Mouse (Mus musculus): ENCODE data around the gene Rpl27a. TPM values are rescaled to one million over a fixed set of nuclear protein-coding genes. Genes with fewer than 3 reads are reported as not detected.

Rpl27a gene
- total RNA-seq, 2 experiments from 2014 or later: 159 TPM

DNA sequence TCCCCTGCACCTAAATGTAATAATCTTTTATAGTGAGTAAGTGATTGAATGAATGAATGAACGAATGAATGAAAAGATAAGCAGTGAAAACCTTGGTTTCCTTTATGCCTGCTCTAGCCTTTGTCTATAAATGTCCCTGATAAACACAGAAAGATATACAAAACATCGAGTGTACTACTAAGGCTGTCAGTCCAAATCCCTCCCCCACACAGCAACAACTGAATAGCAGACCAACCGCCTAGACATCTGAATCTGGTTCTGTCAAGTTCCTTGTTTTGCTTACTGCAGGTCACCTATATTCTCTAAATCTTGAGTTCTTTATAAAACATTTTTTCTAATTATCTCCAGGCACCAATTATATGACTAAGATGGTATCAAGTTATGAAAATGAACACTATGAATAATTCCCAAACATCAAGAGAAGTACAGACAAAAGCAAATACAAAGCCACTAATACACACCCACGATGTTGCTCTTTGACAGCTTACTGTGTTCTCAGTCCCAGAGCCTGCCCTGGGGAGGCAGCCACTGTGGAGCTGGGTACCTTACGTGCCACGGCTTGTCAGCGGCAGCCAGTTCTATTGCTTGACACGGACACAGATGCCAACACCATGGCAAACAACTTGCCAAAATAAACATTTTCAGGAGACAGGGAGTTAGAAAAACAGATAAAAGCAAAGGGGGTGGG, 42.7 kb downstream of the Rpl27a start:
- no peak for DNase-seq
- intact Hi-C loops (cut with DNase I): no loop called here

DNA sequence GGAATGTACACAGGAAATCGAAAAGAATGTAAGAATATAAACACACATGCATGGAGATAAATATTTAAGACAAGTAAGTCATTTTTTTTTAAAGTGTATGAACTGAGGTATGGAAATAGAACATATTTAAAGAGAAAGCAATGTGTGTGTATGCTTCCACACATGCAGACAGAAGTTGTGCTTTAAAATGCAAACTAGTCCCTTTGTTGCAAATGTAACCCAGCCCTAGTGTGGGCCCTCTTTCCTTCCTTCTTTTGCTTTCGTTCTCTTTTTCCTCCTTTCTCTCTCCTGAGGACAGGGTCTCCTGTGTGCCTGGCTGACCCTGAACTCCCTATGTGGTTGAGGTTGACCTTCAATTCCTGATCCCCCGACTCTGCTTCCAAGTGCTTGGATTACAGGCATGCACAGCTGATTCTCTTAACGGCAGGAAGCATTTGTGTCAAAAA, 43.2 kb downstream of the Rpl27a start:
- DNase-seq: no peak
- intact Hi-C loops (cut with DNase I): no loop called here

DNA sequence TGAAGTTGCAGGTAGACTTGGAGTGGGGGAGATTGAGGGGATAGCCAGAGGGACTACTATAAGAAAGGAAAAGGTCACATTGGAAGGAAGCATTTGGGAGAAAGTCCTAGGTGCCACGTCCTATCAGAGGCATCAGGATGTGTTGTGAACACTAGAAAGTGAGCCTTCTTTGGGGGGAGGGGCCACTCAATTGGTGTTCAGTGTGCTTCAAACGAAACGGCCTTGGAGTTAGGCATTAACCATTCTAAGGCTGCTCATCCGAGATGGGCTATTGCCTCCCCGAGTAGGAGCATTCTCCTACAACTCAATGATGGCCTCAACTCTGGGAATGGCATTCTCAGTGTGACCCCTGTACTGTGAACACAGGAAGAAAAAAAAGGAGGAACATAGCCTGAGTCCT, 43.7 kb downstream of the Rpl27a start:
- DNase-seq: no peak
- intact Hi-C loops (cut with DNase I): no loop called here

DNA sequence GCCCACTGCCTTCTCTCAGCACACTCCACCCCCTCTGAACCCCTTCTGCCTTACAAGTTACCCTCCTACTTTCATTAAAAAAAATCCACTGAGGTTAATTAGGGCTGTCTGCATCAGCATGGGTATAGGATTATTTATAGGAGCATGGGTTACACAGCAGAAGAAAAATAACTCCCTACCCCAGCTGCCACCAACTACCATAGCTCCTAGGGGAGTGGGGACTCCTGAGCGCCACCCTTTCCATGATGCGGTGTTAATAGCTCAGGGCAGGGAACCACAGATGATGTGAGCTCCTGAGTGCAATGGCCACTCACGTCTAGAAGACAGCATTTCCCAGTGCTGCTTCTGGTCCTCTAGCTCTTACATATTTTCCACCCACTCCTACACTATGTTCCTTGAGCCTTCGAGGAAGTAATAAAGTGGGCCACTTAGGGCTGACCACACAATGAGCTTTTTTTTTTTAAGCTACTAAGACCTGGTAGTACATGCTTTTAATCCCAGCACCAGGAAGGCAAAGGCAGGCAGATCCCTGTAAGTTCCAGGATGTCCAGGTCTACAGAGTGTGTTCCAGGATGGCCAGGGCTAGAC, 44.9 kb downstream of the Rpl27a start:
- no peak for DNase-seq
- intact Hi-C loops (cut with DNase I): no loop called here

DNA sequence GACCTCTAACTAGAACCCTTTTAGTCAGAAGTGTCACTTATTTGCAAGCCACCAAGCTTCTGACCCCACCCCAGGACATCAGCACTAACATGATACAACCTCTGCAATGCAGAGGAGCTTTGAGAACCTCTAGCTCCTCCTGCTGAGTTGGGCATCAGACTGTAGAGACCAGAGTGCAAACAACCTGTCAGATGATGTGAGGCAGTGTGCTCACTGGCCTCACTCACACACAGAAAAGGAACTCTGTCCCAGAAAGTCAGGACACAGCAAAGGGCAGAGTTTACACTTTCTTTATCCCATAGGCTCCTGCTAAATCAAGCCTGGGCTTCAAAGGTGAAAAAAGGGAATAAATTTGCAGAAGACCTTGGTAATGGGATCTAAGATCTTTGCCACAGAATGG, 47.4 kb downstream of the Rpl27a start:
- intact Hi-C loops (cut with DNase I): no loop called here
- DNase-seq: no peak

DNA sequence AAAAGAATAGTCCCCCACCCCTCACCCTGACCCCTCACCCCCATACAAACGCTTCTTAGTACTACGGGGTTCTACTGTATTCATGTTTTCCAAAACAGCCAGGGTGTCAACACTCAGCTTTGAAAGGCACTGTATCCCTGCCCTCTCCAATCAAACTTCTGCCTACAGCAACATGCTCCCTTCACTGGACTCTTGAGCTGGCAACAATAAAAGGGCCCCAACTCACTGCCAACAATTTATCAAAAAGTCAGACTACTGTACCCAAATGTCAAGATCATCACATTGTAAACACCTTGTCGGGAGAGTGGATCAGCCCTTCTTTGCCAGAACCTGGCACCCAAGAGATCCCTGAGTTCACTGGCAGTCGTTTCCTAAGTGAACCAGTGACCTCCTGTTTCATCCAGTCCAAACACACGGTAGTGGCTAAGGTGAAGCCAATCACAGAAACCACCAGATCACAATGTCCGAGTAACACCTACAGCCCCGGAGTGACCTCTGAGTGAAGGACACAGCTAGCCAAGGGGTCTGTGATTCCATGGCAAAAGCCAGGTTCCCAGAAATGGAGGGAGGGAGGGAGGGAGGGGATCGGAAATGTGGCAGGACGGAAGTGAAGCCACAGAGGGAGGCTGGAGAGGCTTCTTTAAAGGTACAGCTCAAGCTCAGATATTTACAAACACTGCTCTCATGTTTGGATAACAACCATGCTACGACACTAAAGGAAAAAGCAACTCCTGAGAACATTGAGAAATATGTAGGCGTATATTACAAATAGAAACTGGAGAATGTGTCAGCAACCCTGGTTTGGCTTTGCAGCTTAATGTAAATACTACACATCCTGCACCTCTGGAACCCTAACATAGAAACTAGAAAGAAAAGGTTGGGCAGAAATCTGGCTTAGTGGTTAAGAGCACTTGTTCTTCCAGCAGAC, 48.2 kb downstream of the Rpl27a start:
- intact Hi-C loops (cut with DNase I): no loop called here

DNA sequence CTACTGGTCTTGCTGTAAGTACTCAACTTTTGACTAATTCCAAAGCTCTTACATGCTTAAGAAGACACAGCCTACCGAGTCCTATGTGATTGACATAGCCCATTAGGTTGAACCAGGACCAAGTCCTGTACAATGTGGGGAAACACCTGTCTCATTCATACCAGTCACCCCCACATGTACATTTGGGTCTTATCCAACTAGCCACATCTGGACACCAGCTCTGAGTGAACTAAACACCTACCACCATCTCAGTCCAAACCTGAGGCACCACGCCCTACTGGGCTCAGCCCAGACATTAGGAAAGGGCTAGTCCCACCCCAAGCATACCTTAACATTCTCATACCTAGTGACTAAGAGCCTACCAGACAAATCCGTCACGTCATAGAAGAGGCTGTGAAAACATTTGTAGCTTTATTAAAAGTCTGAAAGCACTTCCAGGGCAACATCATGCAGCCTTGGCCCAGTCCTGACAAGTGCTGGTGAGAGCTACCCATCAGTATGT, 49.5 kb downstream of the Rpl27a start:
- intact Hi-C loops (cut with DNase I): no loop called here
- DNase-seq: no peak

More for the DNA sequence above, 48.2 kb downstream of the Rpl27a start:
- DNase-seq: no peak

Small RNAs within 50 kb of the gene (microRNA-seq; reads per million reads assigned to microRNA genes)
- not detected for gene Gm47284

Other genes starting within 250 kb of the Rpl27a start
- 1 to 10 TPM; 1.9 to 2.7 TPM for gene Stk33, start 80.1 kb upstream of the Rpl27a start, total RNA-seq (2021)
- gene Trim66, start 11.0 kb upstream of the Rpl27a start, total RNA-seq (2021): 1 to 10 TPM; 3.1 TPM
- 10 to 100 TPM; 20.7 to 21.5 TPM for gene St5, start 184.5 kb downstream of the Rpl27a start, total RNA-seq (2021)
- 10 to 100 TPM in 1 of 2 experiments, 1 to 10 TPM in 1; 7.3 to 10.5 TPM for gene Akip1, start 184.5 kb downstream of the Rpl27a start, total RNA-seq (2021)
- under 1 TPM in 1 of 2 experiments, not detected in 1; 0.22 TPM for gene BC051019, start 204.7 kb downstream of the Rpl27a start, total RNA-seq (2021)
- not detected for gene Ascl3, start 212.6 kb downstream of the Rpl27a start, total RNA-seq (2021)
- 10 to 100 TPM; 51.0 to 57.8 TPM for gene Tmem9b, start 233.7 kb downstream of the Rpl27a start, total RNA-seq (2021)